Mouse (Mus musculus) liver, embryonic 14.5 days (tissue): ENCODE data around the gene Hcrtr1. TPM values are rescaled to one million over a fixed set of nuclear protein-coding genes. Genes with fewer than 3 reads are reported as not detected.

Source experiments
- ATAC-seq: fragments of 200-750 bp; cut with Nextera tagmentation; 2 replicates; pipeline ENCODE4 v1.8.0; 2017; ENCODE audit warnings: moderate number of reproducible peaks, mild to moderate bottlenecking, moderate library complexity; ENCODE audit not compliant: insufficient read depth
- DNase-seq, 3 experiments: peaks; one replicate each; pipeline ENCODE4 v3.0.0-alpha.2; 2012 to 2013; ENCODE audit warnings: low read depth in 3 of 3, low spot score in 3 of 3
- H3K27ac ChIP-seq: fragments of 300-500 bp; sonication (generic); 2 replicates; pipeline ENCODE4 v1.5.1; 2014; ENCODE audit warnings: moderate library complexity, mild to moderate bottlenecking, control low read depth, inconsistent platforms
- H3K27me3 ChIP-seq: fragments of 300-500 bp; sonication (generic); 2 replicates; pipeline ENCODE4 v1.6.1; 2014; ENCODE audit warnings: mild to moderate bottlenecking, low read length, moderate library complexity; ENCODE audit not compliant: control insufficient read depth, insufficient read depth
- H3K36me3 ChIP-seq: fragments of 300-500 bp; sonication (generic); replicated peaks from 2 replicates; pipeline ENCODE4 v1.6.1; 2014; ENCODE audit warnings: low read depth; ENCODE audit not compliant: control insufficient read depth, insufficient read depth
- H3K4me1 ChIP-seq, 2 experiments: fragments of 200-500 bp in 1 of 2; fragments of 300-500 bp in 1 of 2; sonication (generic) in 1 of 2; replicated peaks; 2 replicates each; pipeline ENCODE4 v1.6.1; 2012 to 2014; ENCODE audit warnings: antibody characterized with exemption in 1 of 2, inconsistent platforms in 1 of 2, low read length in 1 of 2; ENCODE audit not compliant: control insufficient read depth in 2 of 2, insufficient read depth in 2 of 2
- H3K4me2 ChIP-seq: fragments of 300-500 bp; sonication (generic); 2 replicates; pipeline ENCODE4 v1.6.1; 2014; ENCODE audit warnings: low read depth, mild to moderate bottlenecking, control low read depth, moderate library complexity
- H3K4me3 ChIP-seq, 2 experiments: fragments of 200-500 bp in 1 of 2; fragments of 300-500 bp in 1 of 2; sonication (generic) in 1 of 2; 2 replicates each; pipeline ENCODE4 v1.5.1; 2012 to 2014; ENCODE audit warnings: low read depth in 2 of 2, low read length in 2 of 2, mild to moderate bottlenecking in 2 of 2, control low read depth in 1 of 2, inconsistent platforms in 1 of 2, moderate library complexity in 1 of 2; ENCODE audit not compliant: insufficient read depth in 1 of 2
- H3K9ac ChIP-seq: fragments of 300-500 bp; sonication (generic); replicated peaks from 2 replicates; pipeline ENCODE4 v1.6.1; 2014; ENCODE audit warnings: mild to moderate bottlenecking, control low read depth, moderate library complexity
- H3K9me3 ChIP-seq: fragments of 300-500 bp; sonication (generic); 2 replicates; pipeline ENCODE4 v1.6.1; 2016; ENCODE audit warnings: low read length, mixed read lengths; ENCODE audit not compliant: control insufficient read depth
- CTCF ChIP-seq: IDR thresholded peaks from 2 replicates; pipeline ENCODE4 v1.5.1; 2016; ENCODE audit warnings: antibody characterized with exemption, low read depth, control low read depth
- EP300 ChIP-seq: IDR thresholded peaks from 2 replicates; pipeline ENCODE4 v1.6.1; 2016; ENCODE audit warnings: antibody characterized with exemption, low read depth
- WGBS: fragments of 180-500 bp; shearing (Covaris S2); extraction: QIAGEN DNeasy Blood & Tissue Kit; methylation state at CpG from one replicate; pipeline ENCODE4 v1.1.7; 2014; ENCODE audit not compliant: insufficient replicate concordance; 5-methylcytosine and 5-hydroxymethylcytosine counted together
- polyA plus RNA-seq, 2 experiments: library from polyadenylated mRNA; depleted of rRNA in 1 of 2; stranded (reverse) in 1 of 2; unstranded in 1 of 2; fragments of >200 nt; fragmentation: Nextera tagmentation in 1 of 2; extraction: Ambion mirVana in 1 of 2; gene quantifications; 2 replicates each; pipeline versions ENCODE4 v1.2.1 to v1.2.3; 2012 to 2014

Gene Hcrtr1
- polyA plus RNA-seq, 2 experiments: not detected

DNA sequence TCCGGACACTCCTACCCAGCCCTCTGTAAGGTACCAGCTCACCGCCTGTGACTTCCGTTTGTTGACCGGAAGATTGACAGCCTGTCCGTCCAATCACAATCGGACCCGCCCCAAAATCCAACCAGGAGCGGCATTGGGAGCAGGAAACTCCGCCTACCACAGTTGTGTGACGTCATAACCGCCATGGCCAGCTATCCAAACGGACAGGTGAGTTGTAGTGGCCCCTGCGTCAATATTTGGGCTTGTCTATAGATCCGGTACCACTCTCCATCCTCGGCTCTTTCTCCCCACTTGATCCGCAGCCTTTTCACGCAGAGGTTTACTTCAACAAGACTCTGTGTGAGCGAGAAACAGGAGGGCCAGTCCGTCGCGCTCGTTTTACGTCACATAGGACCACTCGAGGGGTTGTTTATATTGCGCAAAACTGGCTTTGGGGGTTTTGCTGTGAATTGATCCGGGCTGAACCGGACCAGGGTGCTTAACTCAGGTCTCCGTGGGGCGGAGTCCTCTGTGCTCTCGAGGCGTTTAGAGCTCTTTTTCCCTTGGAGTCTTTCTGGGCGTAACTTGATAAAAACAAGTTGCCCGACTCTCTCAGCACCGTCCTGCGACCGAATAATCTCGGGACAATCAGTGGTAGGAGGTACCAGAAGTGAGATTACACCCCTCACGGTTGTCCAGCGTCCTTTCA is 31.6 kb downstream of the Hcrtr1 start:
- TF ChIP-seq CTCF (no peak), EP300 (no peak)
- DNase-seq (peak; percentile 99 to 100 (median 100)), ATAC-seq (peak; percentile 94)
- Histone ChIP-seq H3K9ac (peak overlapping the region; percentile 86), H3K27me3 (no peaks in the 10 kb centered on the region), H3K4me1 (peaks cover 14 to 31% of the 10 kb centered on the region in 2 experiments), H3K4me3 (peak overlapping the region; percentile 91 to 93), H3K36me3 (no peaks in the 10 kb centered on the region), H3K4me2 (peak overlapping the region; percentile 85), H3K27ac (peak overlapping the region; percentile 89), H3K9me3 (no peaks in the 10 kb centered on the region)
- WGBS: under 1% methylated on average over 39 of the region's 39 CpGs

DNA sequence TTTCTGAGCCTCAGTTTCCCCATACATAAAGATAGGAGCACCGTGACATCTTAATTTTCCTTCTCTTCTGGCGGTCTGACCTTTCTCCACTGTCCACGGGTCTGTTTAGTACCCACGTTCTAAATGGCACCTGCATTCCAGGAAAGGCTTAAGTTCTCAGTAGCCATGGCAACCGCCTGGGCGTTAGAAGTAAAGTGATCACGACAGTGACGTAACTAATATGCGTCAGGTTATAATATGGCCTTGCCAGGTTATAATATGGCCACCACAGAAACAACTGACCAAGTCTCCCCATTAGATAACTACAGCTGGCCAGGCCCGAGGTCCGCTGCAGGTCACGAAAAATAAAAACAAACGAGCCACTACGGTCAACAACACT is 32.1 kb downstream of the Hcrtr1 start:
- Histone ChIP-seq H3K9ac (peak overlapping the region; percentile 86), H3K36me3 (no peaks in the 10 kb centered on the region), H3K27ac (no peak overlapping the region; the same call in 1 of the 2 replicates), H3K27me3 (no peaks in the 10 kb centered on the region), H3K4me1 (peaks cover 12 to 26% of the 10 kb centered on the region in 2 experiments), H3K9me3 (no peaks in the 10 kb centered on the region), H3K4me2 (peak overlapping the region; percentile 34), H3K4me3 (peak overlapping the region; percentile 91 to 93)
- no peak for TF ChIP-seq CTCF
- no peak for TF ChIP-seq EP300
- ATAC-seq: peak; percentile 55
- 12% methylated on average over 14 of the region's 14 CpGs for WGBS
- peak in 1 of 3 experiments; percentile 73 for DNase-seq

DNA sequence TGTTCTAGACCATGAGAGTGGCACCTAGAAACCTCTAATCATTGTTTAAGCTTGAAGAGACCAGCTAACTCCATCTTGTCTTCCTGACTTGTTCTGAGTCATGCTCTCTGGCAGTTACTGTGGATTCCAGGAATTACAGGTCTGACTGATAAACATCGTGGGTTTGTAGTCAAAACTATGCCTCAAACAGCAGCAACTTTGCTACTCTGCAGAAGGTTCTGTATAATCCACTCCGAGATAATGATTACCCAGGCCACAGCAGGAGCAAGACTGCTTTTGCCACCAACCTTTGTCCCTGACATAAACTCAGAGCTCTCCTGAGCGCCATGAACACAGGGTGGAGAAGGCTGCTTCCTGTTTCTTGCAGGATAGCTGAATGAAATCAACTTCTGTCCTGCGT is 34.6 kb downstream of the Hcrtr1 start:
- Histone ChIP-seq H3K27ac (no peak overlapping the region), H3K4me3 (no peak overlapping the region), H3K4me1 (peaks cover 12 to 22% of the 10 kb centered on the region in 2 experiments), H3K9me3 (no peaks in the 10 kb centered on the region), H3K27me3 (no peaks in the 10 kb centered on the region), H3K4me2 (no peak overlapping the region), H3K9ac (no peak overlapping the region), H3K36me3 (no peaks in the 10 kb centered on the region)
- no peak for ATAC-seq
- 21% methylated on average over 4 of the region's 4 CpGs for WGBS
- TF ChIP-seq CTCF: no peak
- TF ChIP-seq EP300: no peak
- no peak for DNase-seq

DNA sequence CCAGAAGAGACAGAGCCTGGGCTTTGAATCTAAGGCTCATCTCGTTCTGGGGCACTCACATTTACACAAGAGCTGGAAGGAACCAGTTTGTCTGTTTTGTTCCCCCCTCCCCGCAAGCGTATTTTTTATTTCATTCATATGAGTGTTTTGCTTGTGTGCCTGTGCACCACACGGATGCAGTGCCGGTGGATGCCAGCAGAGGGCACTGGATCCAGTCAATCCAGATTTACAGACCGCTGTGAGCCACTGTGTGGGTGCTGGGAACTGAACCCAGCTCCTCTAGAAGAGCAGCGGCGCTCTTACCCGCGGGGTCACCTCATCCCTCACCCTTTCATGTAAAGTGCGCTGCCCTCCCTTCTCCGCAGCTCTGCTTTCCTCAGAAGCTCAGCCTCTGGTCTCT is 35.5 kb downstream of the Hcrtr1 start:
- no peak for ATAC-seq
- Histone ChIP-seq H3K4me2 (no peak overlapping the region), H3K9me3 (no peaks in the 10 kb centered on the region), H3K27ac (no peak overlapping the region), H3K9ac (no peak overlapping the region), H3K36me3 (no peaks in the 10 kb centered on the region), H3K27me3 (no peaks in the 10 kb centered on the region), H3K4me1 (peaks cover 8 to 14% of the 10 kb centered on the region in 2 experiments), H3K4me3 (no peak overlapping the region)
- no peak for DNase-seq
- TF ChIP-seq CTCF (peak; percentile 72), EP300 (no peak)
- 66% methylated on average over 12 of the region's 12 CpGs for WGBS

DNA sequence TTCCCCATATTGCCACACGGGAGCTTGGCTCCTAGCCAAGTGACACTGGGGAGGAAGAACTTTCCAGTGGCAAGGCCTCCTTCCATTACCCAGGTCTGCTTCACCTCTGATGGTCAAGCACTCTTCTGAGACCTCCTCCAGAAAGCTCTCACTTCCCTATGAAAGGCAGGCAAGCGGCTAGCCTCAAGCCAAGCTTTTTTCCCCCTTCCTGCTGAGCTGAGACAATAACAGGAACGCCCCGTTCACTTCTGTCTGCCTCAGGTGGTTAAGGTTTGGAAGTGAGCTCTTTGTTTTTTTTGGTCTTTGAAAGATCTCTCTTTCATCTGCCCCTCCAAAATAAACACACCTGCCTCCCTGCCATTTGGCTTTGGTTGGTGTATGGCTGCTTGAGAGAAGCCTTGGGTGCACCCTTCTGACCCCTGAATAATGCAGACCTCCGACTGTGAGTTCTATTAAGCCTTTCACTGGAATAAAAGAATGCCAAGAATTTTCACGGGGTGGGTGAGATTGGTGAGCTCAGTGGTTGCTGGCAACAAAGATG is 37.0 kb downstream of the Hcrtr1 start, which contains the start of gene Pef1:
Pef1 (plus strand) TSS at position 448 of the 541 bp plus-strand sequence.
- no peak within 1 kb of the TSS for H3K4me3 ChIP-seq
- H3K36me3 ChIP-seq: no peaks in the 10 kb centered on the region
- no peak within 1 kb of the TSS for H3K9ac ChIP-seq
- DNase-seq (no peak), ATAC-seq (no peak)
- H3K4me2 ChIP-seq: no peak within 1 kb of the TSS
- WGBS: 18% methylated on average over 6 of the region's 6 CpGs
- peaks cover 3 to 10% of the 10 kb centered on the region in 2 experiments; a peak in 2 of 4 replicates for H3K4me1 ChIP-seq
- TF ChIP-seq EP300: no peak
- no peak for TF ChIP-seq CTCF
- no peaks in the 10 kb centered on the region for H3K9me3 ChIP-seq
- no peaks in the 10 kb centered on the region for H3K27me3 ChIP-seq
- H3K27ac ChIP-seq: no peak within 1 kb of the TSS
